Mouse (Mus musculus): ENCODE results near the gene Thra.

DNA sequence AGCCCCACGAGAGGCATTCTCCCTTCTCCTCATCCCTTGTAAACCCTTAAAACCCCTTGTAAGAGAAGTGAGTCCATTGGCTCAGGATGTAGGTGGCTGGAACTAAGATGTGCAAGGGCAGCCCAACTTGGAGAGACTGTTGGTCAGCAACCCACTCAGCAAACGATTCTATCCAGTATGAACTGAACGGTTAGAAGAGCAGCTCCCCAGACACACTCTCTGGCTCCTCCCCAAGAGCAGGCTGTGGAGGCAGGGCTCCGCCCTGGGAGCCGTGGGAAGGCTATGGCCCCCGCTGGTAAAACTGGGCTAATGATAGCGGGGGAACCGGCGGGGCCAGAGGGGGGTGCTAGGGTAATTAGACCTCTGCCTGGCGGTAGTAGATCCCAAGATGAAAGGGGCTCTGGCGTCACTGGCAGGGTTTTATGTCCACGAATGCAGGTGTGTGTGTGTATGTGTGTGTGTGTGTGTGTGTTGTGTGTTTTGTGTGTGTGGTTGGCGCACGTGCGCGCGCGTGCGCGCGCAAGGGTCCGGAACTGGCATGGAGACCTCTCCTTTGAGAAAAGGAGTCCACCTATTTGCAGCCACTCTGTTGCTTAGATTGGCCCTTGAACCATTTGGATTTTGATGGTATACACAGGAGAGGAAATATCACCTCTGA is at the start of gene Thra:
- no peak for TF ChIP-seq CTCF (IDR thresholded peaks at IDR 0.05; ENCODE audit: low read depth)
- TF ChIP-seq EP300 (IDR thresholded peaks at IDR 0.05; ENCODE audit: low read depth): no peak
